Mouse (Mus musculus) brain, embryonic 18.5 days (tissue): Measurements from ENCODE around the gene Smn1.
A peak's percentile ranks its signal among the peaks of the same experiment; 100 is the strongest.
"Not testable (repeated sequence)": the region's sequence is repeated elsewhere in the genome, so short reads cannot be mapped to it uniquely, and the experiment has no call there.

ENCODE experiments used
- DNase-seq: peaks from one replicate; pipeline ENCODE4 v3.0.0-alpha.2; 2012; ENCODE audit warnings: low read depth, low spot score

Smn1 gene

DNA sequence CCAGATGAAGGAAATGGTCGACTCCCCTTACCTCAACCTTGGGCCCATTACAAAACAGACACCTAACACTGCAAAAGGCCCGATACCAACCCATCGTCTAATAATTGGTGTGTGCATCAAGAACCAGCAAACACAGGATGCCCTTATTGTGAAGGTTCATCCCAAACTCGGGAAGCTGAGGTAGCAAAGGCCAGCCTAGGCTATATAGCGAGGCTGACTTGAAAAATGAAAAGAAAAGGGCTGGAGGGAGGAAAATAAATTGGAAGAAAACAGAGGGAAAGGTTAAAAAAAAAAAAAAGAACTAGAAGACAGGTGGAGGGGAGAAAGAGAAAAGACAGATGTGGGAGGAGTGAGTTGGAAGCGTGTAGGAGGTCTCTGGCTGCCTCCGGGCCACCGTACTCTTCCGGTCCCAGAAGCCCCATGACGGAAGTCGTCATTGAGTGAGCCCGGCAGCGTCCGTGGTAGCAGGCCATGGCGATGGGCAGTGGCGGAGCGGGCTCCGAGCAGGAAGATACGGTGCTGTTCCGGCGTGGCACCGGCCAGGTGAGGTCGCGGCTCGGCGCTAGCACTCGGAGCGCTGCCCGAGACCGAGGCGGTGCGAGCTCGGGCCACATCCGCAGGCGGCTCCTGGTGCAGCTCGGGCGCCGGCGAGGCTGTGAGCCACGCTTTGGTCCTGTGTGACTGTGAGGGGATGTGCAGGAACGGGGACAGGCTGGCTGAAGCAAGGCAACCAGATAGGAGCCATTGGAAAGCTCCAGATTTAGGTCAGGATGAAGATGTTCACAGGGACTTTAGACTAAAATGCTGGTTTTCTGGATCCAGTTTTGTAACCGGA, at the start of gene Smn1:
Gene Smn1, plus strand, starts transcription at position 430 of the 835 bp plus-strand sequence.
- DNase-seq: peak; percentile 90

DNA sequence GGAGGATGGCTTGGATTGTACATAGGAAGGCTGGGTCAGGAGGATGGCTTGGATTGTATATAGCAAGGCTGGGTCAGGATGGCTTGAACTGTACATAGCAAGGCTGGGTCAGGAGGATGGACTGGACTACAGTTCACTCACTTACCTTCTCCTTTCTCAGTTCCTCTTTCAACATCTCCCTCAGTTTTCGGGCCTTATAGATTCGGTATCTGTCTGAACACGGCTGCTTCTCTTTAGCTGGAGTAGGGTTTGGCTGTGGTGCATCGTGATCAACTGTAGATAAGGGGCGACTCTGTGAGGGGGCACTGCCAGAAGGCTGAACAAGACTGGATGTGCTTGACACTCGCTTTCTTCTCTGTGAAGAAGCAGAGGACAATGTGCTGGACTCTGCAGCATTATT, 25.8 kb upstream of the Smn1 start:
- DNase-seq: no peak

GRCm38 (mm10) chr13:100103052-100103658, 21.5 kb upstream of the Smn1 start:
- DNase-seq: no peak

DNA sequence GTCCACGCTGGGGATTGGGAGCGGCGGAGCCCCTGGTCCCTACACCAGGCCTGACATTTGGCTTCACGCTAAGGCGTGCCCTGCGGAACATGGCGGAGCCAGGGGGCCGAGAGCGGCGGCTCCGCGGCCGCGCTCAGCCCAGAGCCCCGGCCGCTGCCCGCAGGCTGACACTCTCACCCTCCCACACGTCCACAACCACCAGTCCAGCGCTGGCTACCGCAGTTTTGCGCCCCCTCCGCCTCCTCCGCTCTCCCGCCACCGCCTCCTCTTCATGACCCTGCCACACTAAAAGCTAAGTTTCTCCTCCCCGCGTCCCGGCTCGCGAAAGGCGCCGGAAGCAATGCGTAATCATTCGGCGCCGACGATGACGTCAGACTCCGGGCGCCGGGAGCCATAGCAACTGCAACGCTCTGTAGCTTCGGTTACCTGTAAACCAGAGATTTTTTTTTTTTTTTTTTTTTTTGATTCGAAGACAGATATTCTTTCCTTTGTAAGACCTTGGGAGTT, 20.9 kb upstream of the Smn1 start, which contains the start of gene Bdp1:
Gene Bdp1, minus strand, starts transcription at position 323 of the 507 bp plus-strand sequence.
- peak; percentile 79 for DNase-seq

- peak; percentile 30 for DNase-seq
These were observed 16.8 kb upstream of the Smn1 start, which contains the start of gene Serf1 for GRCm38 (mm10) chr13:100107652-100108472. TSS of gene Serf1 (plus strand) at chr13:100108012.

DNA sequence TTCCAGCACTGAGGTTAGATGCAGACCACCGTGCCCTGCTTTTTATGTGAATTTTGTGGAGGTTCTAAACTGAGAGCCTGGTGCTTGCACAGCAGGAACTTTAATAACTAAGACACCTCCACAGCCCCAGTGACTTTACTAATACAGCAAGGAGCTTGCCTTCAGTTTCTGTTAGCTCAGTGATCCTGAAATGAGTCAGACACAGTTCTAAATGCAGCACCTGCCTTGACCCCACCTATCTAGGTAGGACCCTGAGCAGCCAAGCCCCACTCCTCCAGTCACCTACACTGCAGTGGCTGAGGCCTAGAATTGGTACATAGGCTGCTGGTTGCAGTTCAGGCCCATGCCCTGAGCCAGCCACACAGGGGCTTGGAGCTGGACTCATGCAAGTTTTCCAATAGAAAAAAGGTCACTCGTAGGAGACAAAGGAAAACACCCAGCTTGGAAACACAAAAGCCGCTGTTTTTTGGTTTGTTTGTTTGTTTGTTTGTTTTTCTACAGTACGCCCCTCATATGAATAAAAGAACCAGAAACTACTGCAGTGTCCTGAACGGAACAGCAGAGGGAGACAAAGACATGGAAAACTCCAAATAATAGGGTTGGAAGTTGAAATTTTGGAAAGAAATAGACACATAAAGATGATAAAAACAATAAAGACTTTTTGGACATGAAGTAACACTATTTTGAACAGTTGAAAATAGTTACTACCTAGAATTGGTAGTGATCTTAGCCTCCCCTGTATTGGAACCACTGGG, 12.3 kb upstream of the Smn1 start:
- DNase-seq: no peak

DNA sequence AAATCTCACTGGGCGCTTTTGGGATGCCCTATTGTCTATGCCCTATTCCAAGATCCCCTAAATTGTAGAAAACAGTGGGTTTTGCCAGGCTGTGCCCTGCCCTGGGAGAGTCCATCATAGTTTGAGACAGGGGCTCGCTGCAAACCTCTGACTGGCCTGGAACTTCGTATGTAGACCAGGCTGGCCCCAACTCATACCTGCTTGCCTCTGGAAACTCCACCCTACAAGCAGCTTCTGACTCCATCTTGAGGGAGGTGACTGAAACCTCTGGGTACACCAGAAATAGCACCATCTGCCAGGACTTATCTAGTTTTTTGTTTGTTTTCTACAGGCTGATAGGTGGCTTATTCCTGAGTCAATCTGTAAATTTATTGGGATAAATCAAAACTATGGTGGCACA, 682 bp upstream of the Smn1 start:
- no peak for DNase-seq

GRCm38 (mm10) chr13:100125258-100125643, 599 bp downstream of the Smn1 start:
- DNase-seq: no peak

GRCm38 (mm10) chr13:100141646-100142314, 17.1 kb downstream of the Smn1 start:
- DNase-seq: no peak

- DNase-seq: no peak
These were observed 28.0 kb downstream of the Smn1 start for GRCm38 (mm10) chr13:100152659-100153058.

DNA sequence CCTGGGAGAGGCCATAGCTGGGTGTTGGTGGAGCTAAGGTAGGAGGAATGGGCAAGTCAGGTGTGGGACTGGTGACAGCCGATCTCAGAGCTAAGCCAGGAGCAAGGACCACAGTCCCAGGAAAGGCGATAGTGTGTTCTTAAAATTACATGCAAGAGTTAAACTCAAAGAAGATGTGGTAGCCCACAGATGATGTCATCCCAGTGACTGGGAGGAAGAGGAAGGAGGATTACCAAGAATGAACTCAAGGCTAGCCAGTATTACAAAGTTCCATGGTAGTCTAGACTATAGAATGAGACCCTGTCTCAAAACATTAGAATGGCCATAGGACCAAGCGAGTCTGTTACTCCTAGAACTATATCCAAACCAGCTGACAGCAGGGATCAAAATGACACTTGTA, 32.0 kb downstream of the Smn1 start:
- DNase-seq: no peak

DNA sequence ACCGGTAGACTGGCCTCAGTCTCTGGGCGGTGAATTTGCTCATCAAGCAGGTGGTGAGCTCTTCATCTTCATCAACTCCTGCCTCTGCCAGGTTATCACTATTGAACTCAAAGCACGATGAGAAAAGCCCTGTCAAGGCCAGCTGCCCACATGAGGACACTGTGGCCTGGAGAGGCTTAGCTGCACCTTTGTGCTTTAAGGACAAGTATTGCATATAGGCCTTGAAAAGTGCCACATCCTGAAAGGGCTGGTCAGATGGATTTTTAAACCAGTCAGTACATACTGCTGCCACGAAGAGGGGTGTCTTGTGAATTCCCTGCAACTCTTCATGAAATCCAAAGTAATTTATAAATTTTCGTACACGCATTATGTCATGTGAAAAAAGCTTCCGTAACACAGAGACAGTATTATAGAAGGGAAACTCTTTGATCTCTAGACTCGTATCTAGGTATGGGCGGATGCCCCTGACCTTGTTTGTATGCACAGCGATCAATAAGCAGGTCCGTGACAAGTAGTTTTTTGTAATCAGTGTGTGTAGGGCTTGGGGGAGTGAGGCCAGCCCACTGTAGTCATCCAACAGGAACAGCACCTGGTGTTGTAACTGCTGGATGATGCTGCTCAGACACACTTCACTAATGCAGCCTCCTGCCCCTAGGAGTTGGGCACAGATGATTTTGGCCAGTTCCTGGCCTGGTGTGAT, 36.7 kb downstream of the Smn1 start:
- DNase-seq: not testable (repeated sequence)

- DNase-seq: not testable (repeated sequence)
These were observed 37.8 kb downstream of the Smn1 start for GRCm38 (mm10) chr13:100162467-100162866.

DNA sequence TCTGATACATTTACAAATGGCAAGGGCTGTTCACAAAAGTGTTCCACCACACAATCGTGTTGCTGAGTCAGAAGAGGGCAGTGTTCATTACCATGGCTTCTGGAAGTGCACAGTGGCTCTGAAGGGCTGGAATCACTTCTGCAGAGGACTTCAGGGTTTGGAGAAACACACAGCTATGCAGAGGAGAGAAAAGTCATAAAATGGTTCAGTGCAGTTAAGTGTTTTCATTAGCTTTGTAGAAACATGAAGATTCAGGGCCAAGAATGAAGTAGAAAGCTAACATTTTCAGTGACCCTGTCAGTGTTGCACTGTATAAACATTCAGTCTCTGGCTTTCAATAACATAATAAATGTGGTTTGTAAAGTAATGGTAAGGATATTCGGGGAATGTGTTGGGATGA, 41.7 kb downstream of the Smn1 start:
- not testable (repeated sequence) for DNase-seq

DNA sequence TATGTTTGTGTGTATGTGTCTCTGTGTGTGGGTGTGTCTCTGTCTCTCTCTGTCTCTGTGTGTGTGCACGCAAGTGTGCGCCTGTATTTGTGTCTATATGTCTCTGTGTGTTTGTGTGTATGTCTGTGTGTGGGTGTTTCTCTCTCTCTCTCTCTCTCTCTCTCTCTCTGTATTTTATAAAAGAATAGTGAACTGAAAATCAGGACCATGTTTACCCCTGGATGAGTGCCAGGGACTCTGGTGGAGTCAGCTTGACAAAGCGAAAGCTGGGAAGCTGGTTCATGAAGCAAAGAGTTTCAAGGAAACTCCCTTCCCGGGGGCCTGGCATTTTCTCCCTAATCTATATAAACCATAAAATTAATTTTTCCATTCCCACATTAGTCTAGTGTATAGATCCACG, 49.7 kb downstream of the Smn1 start:
- DNase-seq: not testable (repeated sequence)

DNA sequence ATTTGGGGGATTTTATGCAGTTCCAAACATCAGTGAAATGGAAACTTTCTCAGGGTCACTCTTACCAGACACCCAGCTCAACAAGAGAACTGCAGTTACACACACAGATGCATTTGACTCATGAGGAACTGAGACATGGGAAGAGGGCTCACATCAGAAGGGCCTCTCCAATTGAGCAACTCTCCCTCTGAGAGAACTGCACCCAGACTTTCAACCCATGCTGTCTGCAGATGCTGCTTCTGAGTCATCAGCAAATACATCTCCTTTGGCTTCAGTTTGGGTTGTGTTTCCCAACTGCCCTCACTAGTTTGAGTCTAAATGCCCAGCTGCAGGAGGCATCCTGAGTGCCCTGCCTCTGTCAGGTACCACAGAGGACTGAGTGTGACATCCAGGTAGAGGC, 58.5 kb downstream of the Smn1 start:
- DNase-seq: not testable (repeated sequence)
